Mouse (Mus musculus): ENCODE data around the gene Stk24. TPM values are rescaled to one million over a fixed set of nuclear protein-coding genes. Genes with fewer than 3 reads are reported as not detected.

Stk24 gene
- polyA plus RNA-seq, 1 experiment: 7.8 TPM

DNA sequence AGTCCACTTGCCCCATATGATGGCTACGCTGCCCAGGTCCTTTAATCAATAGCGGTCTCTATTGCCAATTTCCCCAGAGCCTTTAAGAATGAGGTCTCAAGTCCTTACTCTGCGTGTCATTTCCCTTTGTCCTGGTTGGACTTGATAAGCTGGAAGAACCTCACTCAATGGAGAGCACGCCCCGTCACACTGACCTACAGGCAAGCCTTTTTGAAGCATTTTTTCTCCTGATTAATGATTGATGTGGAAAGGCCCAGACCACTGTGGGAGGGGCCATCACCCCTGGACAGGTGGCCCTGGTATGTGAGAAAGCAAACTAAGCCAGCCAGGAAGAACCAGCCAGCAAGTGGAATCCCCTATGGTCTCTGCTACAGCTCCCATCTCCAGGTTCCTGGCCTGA lies 81.3 kb downstream of the Stk24 start:
- H3K27me3 ChIP-seq (ENCODE audit: control insufficient read depth): no peaks in the 10 kb centered on the region
- H3K4me1 ChIP-seq (ENCODE audit: control insufficient read depth): peaks cover 10% of the 10 kb centered on the region
- no peaks in the 10 kb centered on the region for H3K9me3 ChIP-seq (ENCODE audit: control insufficient read depth, low read length)
- H3K36me3 ChIP-seq (ENCODE audit: control insufficient read depth): peaks cover 94% of the 10 kb centered on the region
- H3K4me3 ChIP-seq (replicated peaks): no peak overlapping the region
- TF ChIP-seq TAL1 (IDR thresholded peaks at IDR 0.05; ENCODE audit: low read length) (no peak), GATA1 (IDR thresholded peaks at IDR 0.05; ENCODE audit: low read length) (no peak)

DNA sequence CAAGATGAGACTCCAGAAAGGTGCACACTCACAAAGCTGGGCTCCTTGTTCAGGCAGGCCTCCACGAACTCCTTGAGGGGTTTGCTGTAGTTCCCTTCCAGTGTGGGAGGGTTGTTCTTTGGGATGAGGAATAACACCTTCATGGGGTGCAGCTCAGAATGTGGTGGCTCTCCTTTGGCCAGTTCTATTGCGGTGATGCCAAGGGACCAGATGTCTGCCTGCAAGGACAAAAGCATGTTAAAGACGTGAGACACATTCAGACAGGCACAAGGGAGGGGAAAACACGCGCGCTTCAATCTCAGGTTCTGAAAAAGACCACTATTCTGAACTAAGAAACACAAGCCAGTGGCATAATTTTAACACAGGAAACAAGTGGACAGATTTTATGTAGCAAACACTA lies 82.7 kb downstream of the Stk24 start:
- Histone ChIP-seq H3K4me1 (ENCODE audit: control insufficient read depth) (peaks cover 10% of the 10 kb centered on the region), H3K36me3 (ENCODE audit: control insufficient read depth) (peaks cover 94% of the 10 kb centered on the region), H3K9me3 (ENCODE audit: control insufficient read depth, low read length) (no peaks in the 10 kb centered on the region), H3K27me3 (ENCODE audit: control insufficient read depth) (no peaks in the 10 kb centered on the region), H3K4me3 (replicated peaks) (no peak overlapping the region)
- TF ChIP-seq TAL1 (IDR thresholded peaks at IDR 0.05; ENCODE audit: low read length) (no peak), GATA1 (IDR thresholded peaks at IDR 0.05; ENCODE audit: low read length) (no peak)

DNA sequence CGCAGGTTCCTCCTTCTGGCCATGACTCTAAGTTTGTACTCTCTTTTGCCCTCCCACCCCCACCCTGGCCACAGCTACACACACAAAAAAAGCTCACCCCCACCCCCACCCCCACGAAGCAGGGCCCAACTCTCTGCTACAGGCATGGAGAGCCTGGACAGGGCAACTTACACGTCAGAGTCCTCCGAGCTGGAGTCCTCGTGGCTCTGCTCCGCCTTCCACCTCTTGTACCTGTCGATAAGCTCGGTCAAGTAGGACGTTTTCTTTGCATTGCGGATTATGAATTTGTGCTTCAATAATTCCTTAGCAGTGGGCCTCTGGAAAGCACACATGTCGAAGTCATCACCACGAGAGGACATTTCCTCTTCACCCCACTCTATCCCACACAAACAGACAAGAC lies 85.3 kb downstream of the Stk24 start:
- Histone ChIP-seq H3K4me1 (ENCODE audit: control insufficient read depth) (peaks cover 8% of the 10 kb centered on the region), H3K36me3 (ENCODE audit: control insufficient read depth) (peaks cover 94% of the 10 kb centered on the region), H3K27me3 (ENCODE audit: control insufficient read depth) (no peaks in the 10 kb centered on the region), H3K4me3 (replicated peaks) (no peak overlapping the region), H3K9me3 (ENCODE audit: control insufficient read depth, low read length) (no peaks in the 10 kb centered on the region)
- TF ChIP-seq GATA1 (IDR thresholded peaks at IDR 0.05; ENCODE audit: low read length) (no peak), TAL1 (IDR thresholded peaks at IDR 0.05; ENCODE audit: low read length) (no peak)

DNA sequence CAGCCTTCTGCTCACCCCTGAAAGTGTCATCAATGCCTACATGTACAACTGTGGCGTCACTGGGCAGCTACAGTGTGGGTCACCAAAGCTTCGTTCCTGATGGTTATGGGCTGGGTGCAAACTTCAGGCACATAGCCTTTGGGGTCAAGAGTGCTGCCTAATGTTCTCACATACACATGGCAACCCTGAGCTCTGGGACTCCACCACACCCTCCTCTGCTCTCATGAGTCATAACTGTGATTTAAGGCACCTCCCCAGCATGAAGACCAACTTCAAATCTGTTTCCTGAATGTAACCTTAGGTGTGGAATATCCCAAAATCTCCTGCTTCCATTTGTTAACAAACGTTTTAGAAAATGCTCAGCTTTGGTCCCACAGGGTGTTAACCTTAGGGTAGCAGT lies 87.4 kb downstream of the Stk24 start:
- Histone ChIP-seq H3K27me3 (ENCODE audit: control insufficient read depth) (no peaks in the 10 kb centered on the region), H3K36me3 (ENCODE audit: control insufficient read depth) (peaks cover 88% of the 10 kb centered on the region), H3K4me3 (replicated peaks) (no peak overlapping the region), H3K9me3 (ENCODE audit: control insufficient read depth, low read length) (no peaks in the 10 kb centered on the region), H3K4me1 (ENCODE audit: control insufficient read depth) (no peaks in the 10 kb centered on the region)
- TF ChIP-seq TAL1 (IDR thresholded peaks at IDR 0.05; ENCODE audit: low read length): no peak
- no peak for TF ChIP-seq GATA1 (IDR thresholded peaks at IDR 0.05; ENCODE audit: low read length)

DNA sequence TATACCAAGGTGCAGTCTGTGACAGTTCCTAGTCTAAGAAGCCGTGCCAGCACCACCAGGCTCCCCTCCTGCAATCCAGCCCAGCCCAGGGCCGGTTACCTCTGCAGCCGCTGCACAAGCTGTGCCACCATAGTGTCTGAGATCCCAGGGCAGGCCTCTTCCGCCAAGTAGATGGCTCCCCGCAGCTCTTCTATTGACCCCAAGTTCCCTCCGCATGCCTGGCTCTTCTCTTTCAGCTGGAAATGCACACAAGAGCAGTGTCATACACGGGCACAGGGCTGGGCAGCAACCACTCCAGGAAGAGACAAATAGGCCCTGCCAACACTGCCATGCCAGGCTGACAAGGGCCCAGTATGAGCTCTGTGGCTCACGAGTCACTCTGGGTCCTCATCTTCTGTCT lies 87.9 kb downstream of the Stk24 start:
- no peak for TF ChIP-seq TAL1 (IDR thresholded peaks at IDR 0.05; ENCODE audit: low read length)
- no peak for TF ChIP-seq GATA1 (IDR thresholded peaks at IDR 0.05; ENCODE audit: low read length)
- no peaks in the 10 kb centered on the region for H3K4me1 ChIP-seq (ENCODE audit: control insufficient read depth)
- H3K4me3 ChIP-seq (replicated peaks): no peak overlapping the region
- H3K36me3 ChIP-seq (ENCODE audit: control insufficient read depth): peaks cover 88% of the 10 kb centered on the region
- no peaks in the 10 kb centered on the region for H3K9me3 ChIP-seq (ENCODE audit: control insufficient read depth, low read length)
- H3K27me3 ChIP-seq (ENCODE audit: control insufficient read depth): no peaks in the 10 kb centered on the region

DNA sequence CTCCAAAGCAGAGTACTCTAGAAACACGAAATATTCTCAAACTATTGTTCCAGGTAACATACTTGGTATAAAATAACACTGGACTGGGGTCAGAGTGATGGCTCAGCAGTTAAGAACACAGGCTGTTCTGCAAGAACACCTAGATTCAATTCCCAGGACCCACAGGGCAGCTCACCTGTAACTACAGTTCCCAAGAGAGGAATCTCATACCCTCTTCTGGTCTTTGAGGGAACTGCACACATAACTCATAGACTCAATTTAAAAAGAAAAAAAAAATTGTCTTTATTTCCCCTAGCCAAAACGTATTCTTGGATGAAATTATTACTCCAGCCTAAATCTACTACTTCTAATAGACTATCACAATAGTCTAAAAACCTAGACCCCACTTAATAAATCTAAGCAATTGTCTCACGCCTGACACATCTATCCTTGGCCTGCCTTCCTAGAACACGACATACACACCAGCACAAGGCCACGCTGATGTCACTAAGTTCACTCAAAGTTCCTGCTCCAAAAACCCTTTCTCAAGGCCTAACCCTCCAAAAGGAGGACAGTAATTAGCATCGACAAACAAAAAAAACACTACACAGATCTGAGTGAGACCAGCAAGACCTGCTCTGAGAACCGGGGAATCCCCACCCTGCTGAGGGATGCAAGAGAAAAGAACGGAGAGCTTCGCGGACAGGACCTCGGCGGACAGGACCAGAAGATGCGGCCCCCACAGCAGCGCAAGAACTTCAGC lies 94.3 kb downstream of the Stk24 start:
- H3K27me3 ChIP-seq (ENCODE audit: control insufficient read depth): no peaks in the 10 kb centered on the region
- TF ChIP-seq GATA1 (IDR thresholded peaks at IDR 0.05; ENCODE audit: low read length) (no peak), TAL1 (IDR thresholded peaks at IDR 0.05; ENCODE audit: low read length) (no peak)
- peaks cover 86% of the 10 kb centered on the region for H3K36me3 ChIP-seq (ENCODE audit: control insufficient read depth)
- H3K4me3 ChIP-seq (replicated peaks): no peak overlapping the region
- H3K4me1 ChIP-seq (ENCODE audit: control insufficient read depth): no peaks in the 10 kb centered on the region
- H3K9me3 ChIP-seq (ENCODE audit: control insufficient read depth, low read length): no peaks in the 10 kb centered on the region

DNA sequence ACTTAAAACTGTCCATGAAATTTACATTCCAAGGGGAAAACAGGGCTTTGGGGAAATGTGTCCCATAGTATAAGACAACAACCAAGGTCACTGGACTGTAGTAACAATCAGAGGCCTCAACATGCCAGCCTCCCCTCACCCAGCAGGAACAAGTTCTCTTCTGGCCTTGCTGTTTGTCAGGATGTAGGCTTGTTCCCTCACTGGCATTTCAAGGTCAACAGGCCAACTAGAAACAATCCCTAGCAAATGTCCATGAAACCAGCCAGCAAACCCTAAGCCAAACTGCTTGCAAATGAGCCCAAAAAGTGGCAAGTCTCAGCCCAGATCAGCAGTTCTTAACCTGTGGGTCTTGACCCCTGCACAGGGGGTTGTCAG lies 98.5 kb downstream of the Stk24 start:
- H3K36me3 ChIP-seq (ENCODE audit: control insufficient read depth): peaks cover 52% of the 10 kb centered on the region
- H3K9me3 ChIP-seq (ENCODE audit: control insufficient read depth, low read length): no peaks in the 10 kb centered on the region
- H3K27me3 ChIP-seq (ENCODE audit: control insufficient read depth): no peaks in the 10 kb centered on the region
- no peak for TF ChIP-seq GATA1 (IDR thresholded peaks at IDR 0.05; ENCODE audit: low read length)
- H3K4me1 ChIP-seq (ENCODE audit: control insufficient read depth): no peaks in the 10 kb centered on the region; the same call in 1 of the 2 replicates
- H3K4me3 ChIP-seq (replicated peaks): no peak overlapping the region

DNA sequence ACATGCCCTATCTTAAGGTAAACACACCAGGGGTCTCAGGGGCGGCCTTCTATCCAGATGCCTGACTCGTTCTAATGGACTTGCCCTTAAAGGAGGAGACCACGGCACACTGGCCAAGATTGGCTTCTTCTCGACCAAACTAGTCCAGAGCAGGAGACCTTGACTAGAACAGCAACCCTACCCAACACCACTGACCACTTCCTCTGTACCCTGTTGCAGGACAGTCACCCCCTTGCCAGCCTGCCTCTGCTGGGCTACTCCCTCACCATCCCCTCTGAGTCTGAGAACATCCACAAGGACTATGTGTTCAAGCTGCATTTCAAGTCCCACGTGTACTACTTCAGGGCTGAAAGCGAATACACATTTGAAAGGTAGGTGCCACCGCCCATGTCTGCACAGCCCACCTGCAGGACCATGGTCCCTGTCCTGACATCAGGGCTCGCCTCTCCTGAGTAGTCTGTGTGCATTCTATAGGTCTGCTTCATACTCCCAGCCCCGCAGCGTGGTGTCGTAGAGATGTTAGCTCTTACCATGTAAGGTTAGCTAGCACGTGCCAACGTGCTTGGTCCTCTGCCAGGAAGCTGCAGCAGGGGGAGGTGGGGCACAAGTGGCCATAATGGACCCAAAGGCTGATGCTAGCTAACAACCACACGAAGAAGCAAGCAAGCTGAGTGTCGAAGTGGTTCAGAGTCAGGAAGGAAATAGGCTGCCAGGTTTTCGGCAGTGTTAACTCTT lies 99.0 kb downstream of the Stk24 start:
- Histone ChIP-seq H3K4me3 (replicated peaks) (no peak overlapping the region), H3K4me1 (ENCODE audit: control insufficient read depth) (no peaks in the 10 kb centered on the region; the same call in 1 of the 2 replicates), H3K27me3 (ENCODE audit: control insufficient read depth) (no peaks in the 10 kb centered on the region), H3K9me3 (ENCODE audit: control insufficient read depth, low read length) (no peaks in the 10 kb centered on the region), H3K36me3 (ENCODE audit: control insufficient read depth) (peaks cover 46% of the 10 kb centered on the region)
- TF ChIP-seq GATA1 (IDR thresholded peaks at IDR 0.05; ENCODE audit: low read length) (no peak), TAL1 (IDR thresholded peaks at IDR 0.05; ENCODE audit: low read length) (no peak)

DNA sequence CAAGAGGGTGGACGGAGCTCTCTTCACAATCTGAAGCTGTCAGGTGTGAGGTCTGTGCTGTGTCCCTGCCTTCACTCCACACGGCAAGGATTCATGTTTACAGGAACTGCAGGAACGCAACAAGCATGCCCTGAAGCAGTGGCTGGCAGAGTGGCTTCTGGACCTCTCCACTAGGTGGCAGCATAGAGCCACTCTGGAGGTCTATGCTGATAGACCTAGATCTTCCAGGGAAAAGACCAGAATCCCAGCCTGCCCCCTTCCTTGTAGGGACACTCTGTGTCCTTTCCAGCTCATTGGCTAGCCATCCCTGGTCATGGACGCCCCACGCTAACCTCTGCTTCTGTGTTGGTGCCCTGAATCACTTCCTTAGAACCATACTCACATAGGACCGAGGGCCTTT lies 100.7 kb downstream of the Stk24 start:
- H3K4me1 ChIP-seq (ENCODE audit: control insufficient read depth): no peaks in the 10 kb centered on the region; the same call in 1 of the 2 replicates
- TF ChIP-seq GATA1 (IDR thresholded peaks at IDR 0.05; ENCODE audit: low read length) (no peak), TAL1 (IDR thresholded peaks at IDR 0.05; ENCODE audit: low read length) (no peak)
- H3K27me3 ChIP-seq (ENCODE audit: control insufficient read depth): no peaks in the 10 kb centered on the region
- no peaks in the 10 kb centered on the region for H3K9me3 ChIP-seq (ENCODE audit: control insufficient read depth, low read length)
- no peak overlapping the region for H3K4me3 ChIP-seq (replicated peaks)
- H3K36me3 ChIP-seq (ENCODE audit: control insufficient read depth): peaks cover 30% of the 10 kb centered on the region
